Mouse (Mus musculus) hindbrain, embryonic 12.5 days (tissue): Measurements from ENCODE around the gene Catip. TPM values are rescaled to one million over a fixed set of nuclear protein-coding genes. Genes with fewer than 3 reads are reported as not detected.

Experiments
- ATAC-seq: fragments of 200-750 bp; cut with Nextera tagmentation; 2 replicates; pipeline ENCODE4 v1.8.0; 2017; ENCODE audit warnings: moderate TSS enrichment; ENCODE audit not compliant: low FRiP score
- H3K27ac ChIP-seq: fragments of 300-500 bp; sonication (generic); 2 replicates; pipeline ENCODE4 v1.5.1; 2016; ENCODE audit warnings: mild to moderate bottlenecking
- H3K27me3 ChIP-seq: fragments of 300-500 bp; sonication (generic); 2 replicates; pipeline ENCODE4 v1.6.1; 2016; ENCODE audit warnings: mild to moderate bottlenecking
- H3K36me3 ChIP-seq: fragments of 300-500 bp; sonication (generic); 2 replicates; pipeline ENCODE4 v1.6.1; 2016; ENCODE audit warnings: mild to moderate bottlenecking
- H3K4me1 ChIP-seq: fragments of 300-500 bp; sonication (generic); 2 replicates; pipeline ENCODE4 v1.6.1; 2016
- H3K4me2 ChIP-seq: fragments of 300-500 bp; sonication (generic); replicated peaks from 2 replicates; pipeline ENCODE4 v1.6.1; 2016; ENCODE audit warnings: mild to moderate bottlenecking
- H3K4me3 ChIP-seq: fragments of 300-500 bp; sonication (generic); 2 replicates; pipeline ENCODE4 v1.5.1; 2016; ENCODE audit warnings: mild to moderate bottlenecking
- H3K9ac ChIP-seq: fragments of 300-500 bp; sonication (generic); 2 replicates; pipeline ENCODE4 v1.6.1; 2016; ENCODE audit warnings: mild to moderate bottlenecking, moderate library complexity
- H3K9me3 ChIP-seq: fragments of 300-500 bp; sonication (generic); replicated peaks from 2 replicates; pipeline ENCODE4 v1.6.1; 2016; ENCODE audit warnings: mild to moderate bottlenecking
- WGBS: fragments of 180-500 bp; shearing (Covaris S2); methylation state at CpG from one replicate; pipeline ENCODE4 v1.1.7; 2016; 5-methylcytosine and 5-hydroxymethylcytosine counted together
- polyA plus RNA-seq: library from polyadenylated mRNA; unstranded; fragments of >200 nt; fragmentation: Nextera tagmentation; extraction: Ambion mirVana; gene quantifications from 2 replicates; pipeline ENCODE4 v1.2.1, GENCODE M21; 2016

Gene Catip
- polyA plus RNA-seq, 1 experiment from 2014 or later, result 1.5 TPM

GRCm38 (mm10) chr1:74351185-74351769 is 10.6 kb upstream of the Catip start:
- Histone ChIP-seq H3K4me2 (no peak overlapping the region), H3K36me3 (peaks cover 43% of the 10 kb centered on the region)

GRCm38 (mm10) chr1:74352532-74353096 is 9.3 kb upstream of the Catip start:
- Histone ChIP-seq H3K9me3 (no peaks in the 10 kb centered on the region), H3K4me3 (no peak overlapping the region), H3K27ac (no peak overlapping the region), H3K4me2 (no peak overlapping the region), H3K36me3 (peaks cover 43% of the 10 kb centered on the region), H3K27me3 (no peaks in the 10 kb centered on the region), H3K9ac (no peak overlapping the region), H3K4me1 (no peaks in the 10 kb centered on the region)
- WGBS, result 77% methylated on average over 5 of the region's 5 CpGs
- ATAC-seq, result no peak

More at GRCm38 (mm10) chr1:74351185-74351769, 10.6 kb upstream of the Catip start:
- Histone ChIP-seq H3K9ac (no peak overlapping the region), H3K27me3 (no peaks in the 10 kb centered on the region), H3K4me3 (no peak overlapping the region), H3K27ac (no peak overlapping the region), H3K9me3 (no peaks in the 10 kb centered on the region), H3K4me1 (no peaks in the 10 kb centered on the region)
- WGBS, result 90% methylated on average over 13 of the region's 13 CpGs
- ATAC-seq, result no peak

- ATAC-seq, result no peak
- Histone ChIP-seq H3K9ac (no peak overlapping the region), H3K9me3 (no peaks in the 10 kb centered on the region), H3K4me1 (no peaks in the 10 kb centered on the region), H3K27ac (no peak overlapping the region), H3K4me2 (no peak overlapping the region), H3K4me3 (no peak overlapping the region), H3K27me3 (no peaks in the 10 kb centered on the region), H3K36me3 (peaks cover 43% of the 10 kb centered on the region)
- WGBS, result 91% methylated on average over 9 of the region's 9 CpGs
These were observed 8.3 kb upstream of the Catip start for GRCm38 (mm10) chr1:74353453-74354229.

GRCm38 (mm10) chr1:74357531-74357930 is 4.4 kb upstream of the Catip start:
- Histone ChIP-seq H3K4me1 (no peaks in the 10 kb centered on the region), H3K36me3 (peaks cover 14% of the 10 kb centered on the region; the same call in 1 of the 2 replicates), H3K9ac (no peak overlapping the region), H3K9me3 (no peaks in the 10 kb centered on the region), H3K4me3 (no peak overlapping the region), H3K27ac (no peak overlapping the region), H3K4me2 (no peak overlapping the region), H3K27me3 (no peaks in the 10 kb centered on the region)
- ATAC-seq, result no peak

GRCm38 (mm10) chr1:74359952-74360517 is 1.9 kb upstream of the Catip start:
- Histone ChIP-seq H3K9me3 (no peaks in the 10 kb centered on the region), H3K36me3 (no peaks in the 10 kb centered on the region), H3K27me3 (no peaks in the 10 kb centered on the region), H3K4me1 (no peaks in the 10 kb centered on the region), H3K4me2 (no peak overlapping the region), H3K9ac (no peak overlapping the region), H3K27ac (no peak overlapping the region), H3K4me3 (no peak overlapping the region)
- no peak for ATAC-seq
- 89% methylated on average over 5 of the region's 5 CpGs for WGBS

GRCm38 (mm10) chr1:74362325-74363229 is 669 bp downstream of the Catip start:
- Histone ChIP-seq H3K4me1 (no peaks in the 10 kb centered on the region), H3K27ac (no peak overlapping the region), H3K4me3 (no peak overlapping the region), H3K9ac (no peak overlapping the region), H3K36me3 (no peaks in the 10 kb centered on the region), H3K4me2 (no peak overlapping the region; the same call in 1 of the 2 replicates), H3K9me3 (no peaks in the 10 kb centered on the region), H3K27me3 (peaks cover 3% of the 10 kb centered on the region; the same call in 1 of the 2 replicates)
- ATAC-seq, result peak; percentile 54; the same call in 1 of the 2 replicates
- WGBS, result 64% methylated on average over 17 of the region's 17 CpGs

GRCm38 (mm10) chr1:74363437-74363836 is 1.5 kb downstream of the Catip start:
- no peak for ATAC-seq
- H3K27me3 ChIP-seq, result peaks cover 4% of the 10 kb centered on the region; the same call in 1 of the 2 replicates
- no peak overlapping the region for H3K4me3 ChIP-seq
- 78% methylated on average over 5 of the region's 5 CpGs for WGBS
- no peak overlapping the region for H3K27ac ChIP-seq
- peaks cover 6% of the 10 kb centered on the region; the same call in 1 of the 2 replicates for H3K4me1 ChIP-seq
- no peak overlapping the region for H3K4me2 ChIP-seq
- no peaks in the 10 kb centered on the region for H3K36me3 ChIP-seq
- H3K9ac ChIP-seq, result no peak overlapping the region
- no peaks in the 10 kb centered on the region for H3K9me3 ChIP-seq

- ATAC-seq, result no peak
These were observed 2.4 kb downstream of the Catip start for GRCm38 (mm10) chr1:74364270-74364669.

GRCm38 (mm10) chr1:74367886-74368645 is 6.2 kb downstream of the Catip start:
- Histone ChIP-seq H3K9me3 (no peaks in the 10 kb centered on the region), H3K4me2 (peak overlapping the region; percentile 57), H3K27me3 (peaks cover 4% of the 10 kb centered on the region; the same call in 1 of the 2 replicates), H3K4me1 (peaks cover 7% of the 10 kb centered on the region; the same call in 1 of the 2 replicates), H3K4me3 (peak overlapping the region; percentile 26), H3K27ac (no peak overlapping the region), H3K36me3 (no peaks in the 10 kb centered on the region), H3K9ac (peak overlapping the region; percentile 40; the same call in 1 of the 2 replicates)
- WGBS, result 18% methylated on average over 34 of the region's 34 CpGs
- ATAC-seq, result peak; percentile 81; the same call in 1 of the 2 replicates

More at GRCm38 (mm10) chr1:74364270-74364669, 2.4 kb downstream of the Catip start:
- Histone ChIP-seq H3K27me3 (peaks cover 4% of the 10 kb centered on the region; the same call in 1 of the 2 replicates), H3K36me3 (no peaks in the 10 kb centered on the region), H3K4me3 (no peak overlapping the region), H3K9ac (no peak overlapping the region), H3K27ac (no peak overlapping the region), H3K9me3 (no peaks in the 10 kb centered on the region), H3K4me2 (no peak overlapping the region), H3K4me1 (peaks cover 7% of the 10 kb centered on the region; the same call in 1 of the 2 replicates)
- WGBS, result 83% methylated on average over 8 of the region's 8 CpGs

- Histone ChIP-seq H3K27me3 (peaks cover 4% of the 10 kb centered on the region; the same call in 1 of the 2 replicates), H3K4me2 (no peak overlapping the region), H3K36me3 (no peaks in the 10 kb centered on the region), H3K9me3 (no peaks in the 10 kb centered on the region), H3K9ac (no peak overlapping the region), H3K27ac (no peak overlapping the region), H3K4me1 (peaks cover 7% of the 10 kb centered on the region; the same call in 1 of the 2 replicates), H3K4me3 (no peak overlapping the region)
- ATAC-seq, result no peak
- WGBS, result 50% methylated on average over 4 of the region's 4 CpGs
These were observed 8.1 kb downstream of the Catip start for GRCm38 (mm10) chr1:74370040-74370439.

- no peak for ATAC-seq
- WGBS, result 76% methylated on average over 4 of the region's 4 CpGs
These were observed 11.5 kb downstream of the Catip start for GRCm38 (mm10) chr1:74373372-74373771.

More at GRCm38 (mm10) chr1:74373372-74373771, 11.5 kb downstream of the Catip start:
- Histone ChIP-seq H3K36me3 (no peaks in the 10 kb centered on the region), H3K4me1 (peaks cover 8% of the 10 kb centered on the region; the same call in 1 of the 2 replicates), H3K4me2 (no peak overlapping the region), H3K4me3 (no peak overlapping the region), H3K9ac (no peak overlapping the region), H3K9me3 (no peaks in the 10 kb centered on the region), H3K27ac (no peak overlapping the region), H3K27me3 (no peaks in the 10 kb centered on the region)
